Mouse (Mus musculus) cortical plate, adult 2 months (tissue): ENCODE data around the gene Tcp1.

Experiments used
- CTCF ChIP-seq: fragments of 200-500 bp; IDR thresholded peaks from 2 replicates; pipeline ENCODE4 v1.5.1; 2011; ENCODE audit warnings: mild to moderate bottlenecking, control low read depth, low read length; ENCODE audit not compliant: insufficient read depth; ENCODE audit errors: extremely low read depth
- POLR2A ChIP-seq: fragments of 200-500 bp; IDR thresholded peaks from 2 replicates; pipeline ENCODE4 v1.6.1; 2011; ENCODE audit warnings: mild to moderate bottlenecking, low read length, control low read depth; ENCODE audit not compliant: insufficient read depth; ENCODE audit errors: extremely low read depth

- TF ChIP-seq CTCF (no peak), POLR2A (no peak)
Observed at GRCm38 (mm10) chr17:12942459-12943162, 27.1 kb downstream of the Tcp1 start.
